Mouse (Mus musculus): ENCODE measurements around the gene Cox6b2. TPM values are rescaled to one million over a fixed set of nuclear protein-coding genes. Genes with fewer than 3 reads are reported as not detected.

Gene Cox6b2
- polyA plus RNA-seq, 1 experiment = 62.2 TPM

GRCm38 (mm10) chr7:4725169-4725568, 27.7 kb downstream of the Cox6b2 start, which contains the start of gene Tmem150b:
Gene Tmem150b (minus strand): TSS chr7:4725249.
- no peak for TF ChIP-seq CTCF (IDR thresholded peaks at IDR 0.05; ENCODE audit: borderline replicate concordance, insufficient read depth, low read length)
- no peak for TF ChIP-seq POLR2A (IDR thresholded peaks at IDR 0.05; ENCODE audit: low read depth, low read length)
- Histone ChIP-seq H3K4me1 (ENCODE audit: control insufficient read depth, insufficient read depth, low read length) (no peaks in the 10 kb centered on the region), H3K27ac (ENCODE audit: insufficient read depth, low read length) (no peak within 1 kb of the TSS), H3K4me3 (ENCODE audit: insufficient read depth, low read length) (no peak within 1 kb of the TSS)

DNA sequence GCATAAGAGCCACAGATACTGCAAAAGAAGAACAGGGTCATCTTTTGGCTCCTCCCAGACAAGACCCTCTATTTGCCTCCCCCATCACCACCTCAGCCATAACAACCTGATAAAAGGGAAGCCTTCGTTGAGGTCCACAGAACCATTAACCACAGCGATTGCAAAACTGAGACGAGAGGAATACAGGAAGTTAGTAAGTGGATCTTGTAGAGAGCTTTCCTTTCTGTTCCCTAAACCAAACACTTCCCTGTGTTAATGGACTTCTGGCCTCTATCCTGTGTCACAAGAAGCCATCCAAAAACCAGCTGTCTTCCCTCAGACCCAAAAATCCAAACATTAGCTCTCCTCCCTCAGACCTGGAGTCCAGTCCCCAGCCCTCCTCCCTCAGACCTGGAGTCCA, 28.5 kb downstream of the Cox6b2 start:
- TF ChIP-seq CTCF (IDR thresholded peaks at IDR 0.05; ENCODE audit: borderline replicate concordance, insufficient read depth, low read length) = no peak
- no peak for TF ChIP-seq POLR2A (IDR thresholded peaks at IDR 0.05; ENCODE audit: low read depth, low read length)

DNA sequence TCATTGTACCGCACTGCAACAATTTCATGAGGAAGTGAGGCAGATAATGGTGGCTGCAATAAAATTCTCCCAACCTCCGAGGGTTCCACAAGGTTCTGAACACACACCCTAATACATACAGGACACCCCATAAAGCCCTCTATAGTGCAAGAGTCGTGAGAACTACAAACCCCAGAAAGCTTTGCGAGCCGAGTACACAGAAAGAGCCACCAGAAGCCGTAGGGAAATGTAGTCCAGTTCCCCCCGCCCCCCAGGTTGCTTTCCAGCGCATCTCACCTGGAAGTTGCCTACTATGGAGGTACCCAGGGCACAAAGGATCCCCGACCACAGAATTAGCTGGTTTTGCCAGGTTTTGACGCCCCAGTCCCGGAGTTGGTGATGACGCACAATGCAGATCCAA, 29.4 kb downstream of the Cox6b2 start:
- Histone ChIP-seq H3K4me1 (ENCODE audit: control insufficient read depth, insufficient read depth, low read length) (no peaks in the 10 kb centered on the region), H3K27ac (ENCODE audit: insufficient read depth, low read length) (no peak overlapping the region), H3K4me3 (ENCODE audit: insufficient read depth, low read length) (no peak overlapping the region)
- no peak for TF ChIP-seq CTCF (IDR thresholded peaks at IDR 0.05; ENCODE audit: borderline replicate concordance, insufficient read depth, low read length)

More for the DNA sequence above, 28.5 kb downstream of the Cox6b2 start:
- Histone ChIP-seq H3K4me3 (ENCODE audit: insufficient read depth, low read length) (no peak overlapping the region), H3K4me1 (ENCODE audit: control insufficient read depth, insufficient read depth, low read length) (no peaks in the 10 kb centered on the region), H3K27ac (ENCODE audit: insufficient read depth, low read length) (no peak overlapping the region)

GRCm38 (mm10) chr7:4719276-4719675, 33.6 kb downstream of the Cox6b2 start:
- no peak overlapping the region for H3K4me3 ChIP-seq (ENCODE audit: insufficient read depth, low read length)
- no peak for TF ChIP-seq CTCF (IDR thresholded peaks at IDR 0.05; ENCODE audit: borderline replicate concordance, insufficient read depth, low read length)
- TF ChIP-seq POLR2A (IDR thresholded peaks at IDR 0.05; ENCODE audit: low read depth, low read length) = no peak
- H3K27ac ChIP-seq (ENCODE audit: insufficient read depth, low read length) = no peak overlapping the region
- no peaks in the 10 kb centered on the region for H3K4me1 ChIP-seq (ENCODE audit: control insufficient read depth, insufficient read depth, low read length)

- H3K4me1 ChIP-seq (ENCODE audit: control insufficient read depth, insufficient read depth, low read length) = no peaks in the 10 kb centered on the region
- no peak overlapping the region for H3K27ac ChIP-seq (ENCODE audit: insufficient read depth, low read length)
- no peak overlapping the region for H3K4me3 ChIP-seq (ENCODE audit: insufficient read depth, low read length)
- no peak for TF ChIP-seq POLR2A (IDR thresholded peaks at IDR 0.05; ENCODE audit: low read depth, low read length)
- TF ChIP-seq CTCF (IDR thresholded peaks at IDR 0.05; ENCODE audit: borderline replicate concordance, insufficient read depth, low read length) = no peak
Measured at GRCm38 (mm10) chr7:4716955-4717354, 35.9 kb downstream of the Cox6b2 start.

GRCm38 (mm10) chr7:4712594-4712993, 40.3 kb downstream of the Cox6b2 start:
- Histone ChIP-seq H3K27ac (ENCODE audit: insufficient read depth, low read length) (no peak overlapping the region), H3K4me3 (ENCODE audit: insufficient read depth, low read length) (no peak overlapping the region), H3K4me1 (ENCODE audit: control insufficient read depth, insufficient read depth, low read length) (no peaks in the 10 kb centered on the region)
- TF ChIP-seq CTCF (IDR thresholded peaks at IDR 0.05; ENCODE audit: borderline replicate concordance, insufficient read depth, low read length) (no peak), POLR2A (IDR thresholded peaks at IDR 0.05; ENCODE audit: low read depth, low read length) (no peak)

DNA sequence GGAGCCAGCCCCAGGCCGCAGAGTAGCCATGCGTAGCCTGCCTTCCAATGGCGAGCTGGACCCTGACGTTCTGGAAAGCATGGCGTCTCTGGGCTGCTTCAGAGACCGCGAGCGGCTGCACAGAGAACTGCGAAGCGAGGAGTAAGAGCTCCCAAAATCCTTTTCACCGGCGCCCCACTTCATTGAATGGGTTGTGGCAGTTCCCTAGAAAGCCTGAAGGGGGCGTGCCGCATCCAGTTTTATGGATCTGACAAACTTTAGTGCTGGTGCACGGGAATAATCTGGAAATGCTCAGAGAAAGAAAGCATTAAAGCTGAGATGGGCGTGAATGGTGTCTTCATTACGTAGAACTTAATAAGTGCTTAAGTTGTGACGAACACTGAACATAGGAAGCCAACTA, 47.8 kb downstream of the Cox6b2 start:
- Histone ChIP-seq H3K27ac (ENCODE audit: insufficient read depth, low read length) (no peak overlapping the region), H3K4me1 (ENCODE audit: control insufficient read depth, insufficient read depth, low read length) (no peaks in the 10 kb centered on the region), H3K4me3 (ENCODE audit: insufficient read depth, low read length) (no peak overlapping the region)
- TF ChIP-seq CTCF (IDR thresholded peaks at IDR 0.05; ENCODE audit: borderline replicate concordance, insufficient read depth, low read length) (no peak), POLR2A (IDR thresholded peaks at IDR 0.05; ENCODE audit: low read depth, low read length) (no peak)

- Histone ChIP-seq H3K27ac (ENCODE audit: insufficient read depth, low read length) (no peak overlapping the region), H3K4me3 (ENCODE audit: insufficient read depth, low read length) (no peak overlapping the region), H3K4me1 (ENCODE audit: control insufficient read depth, insufficient read depth, low read length) (no peaks in the 10 kb centered on the region)
- no peak for TF ChIP-seq CTCF (IDR thresholded peaks at IDR 0.05; ENCODE audit: borderline replicate concordance, insufficient read depth, low read length)
Measured at GRCm38 (mm10) chr7:4703195-4703594, 49.7 kb downstream of the Cox6b2 start.

- Histone ChIP-seq H3K4me1 (ENCODE audit: control insufficient read depth, insufficient read depth, low read length) (no peaks in the 10 kb centered on the region), H3K4me3 (ENCODE audit: insufficient read depth, low read length) (no peak overlapping the region), H3K27ac (ENCODE audit: insufficient read depth, low read length) (no peak overlapping the region)
- TF ChIP-seq CTCF (IDR thresholded peaks at IDR 0.05; ENCODE audit: borderline replicate concordance, insufficient read depth, low read length) (no peak), POLR2A (IDR thresholded peaks at IDR 0.05; ENCODE audit: low read depth, low read length) (no peak)
Measured at GRCm38 (mm10) chr7:4702334-4702733, 50.6 kb downstream of the Cox6b2 start.

Other genes starting within 250 kb of the Cox6b2 start
- 1.4 and 1.7 TPM in 2 replicates for gene Tnnt1, start 236.7 kb downstream of the Cox6b2 start, polyA plus RNA-seq (2011; ENCODE audit: insufficient read length, low read depth, missing spikeins)
- gene Tnni3, start 228.9 kb downstream of the Cox6b2 start, polyA plus RNA-seq (2011; ENCODE audit: insufficient read length, low read depth, missing spikeins) = 1.2 and 4.0 TPM in 2 replicates
- gene Dnaaf3, start 220.6 kb downstream of the Cox6b2 start, polyA plus RNA-seq (2011; ENCODE audit: insufficient read length, low read depth, missing spikeins) = 2.2 and 3.2 TPM in 2 replicates
- gene Syt5, start 205.6 kb downstream of the Cox6b2 start, polyA plus RNA-seq (2011; ENCODE audit: insufficient read length, low read depth, missing spikeins) = 1.7 and 2.3 TPM in 2 replicates
- gene Ptprh, start 149.1 kb downstream of the Cox6b2 start, polyA plus RNA-seq (2011; ENCODE audit: insufficient read length, low read depth, missing spikeins) = not detected in 2 replicates
- 2.7 and 4.7 TPM in 2 replicates for gene Tmem86b, start 121.7 kb downstream of the Cox6b2 start, polyA plus RNA-seq (2011; ENCODE audit: insufficient read length, low read depth, missing spikeins)
- 47.6 and 60.3 TPM in 2 replicates for gene Ppp6r1, start 94.1 kb downstream of the Cox6b2 start, polyA plus RNA-seq (2011; ENCODE audit: insufficient read length, low read depth, missing spikeins)
- 31.3 and 32.1 TPM in 2 replicates for gene Hspbp1, start 68.0 kb downstream of the Cox6b2 start, polyA plus RNA-seq (2011; ENCODE audit: insufficient read length, low read depth, missing spikeins)
- 11.3 and 15.1 TPM in 2 replicates for gene Brsk1, start 62.5 kb downstream of the Cox6b2 start, polyA plus RNA-seq (2011; ENCODE audit: insufficient read length, low read depth, missing spikeins)
- gene Tmem150b, start 27.8 kb downstream of the Cox6b2 start, polyA plus RNA-seq (2011; ENCODE audit: insufficient read length, low read depth, missing spikeins) = not detected in 2 replicates
- 15.9 and 18.3 TPM in 2 replicates for gene Kmt5c, start 13.0 kb downstream of the Cox6b2 start, polyA plus RNA-seq (2011; ENCODE audit: insufficient read length, low read depth, missing spikeins)
- not detected in 2 replicates for gene Fam71e2, start 18.2 kb upstream of the Cox6b2 start, polyA plus RNA-seq (2011; ENCODE audit: insufficient read length, low read depth, missing spikeins)
- gene Il11, start 29.8 kb upstream of the Cox6b2 start, polyA plus RNA-seq (2011; ENCODE audit: insufficient read length, low read depth, missing spikeins) = 3.3 and 7.8 TPM in 2 replicates
- gene Tmem190, start 29.8 kb upstream of the Cox6b2 start, polyA plus RNA-seq (2011; ENCODE audit: insufficient read length, low read depth, missing spikeins) = not detected in 2 replicates
- gene Tmem238, start 36.6 kb upstream of the Cox6b2 start, polyA plus RNA-seq (2011; ENCODE audit: insufficient read length, low read depth, missing spikeins) = 4.3 and 5.3 TPM in 2 replicates
- 404 and 438 TPM in 2 replicates for gene Rpl28, start 39.8 kb upstream of the Cox6b2 start, polyA plus RNA-seq (2011; ENCODE audit: insufficient read length, low read depth, missing spikeins)
- 172 and 191 TPM in 2 replicates for gene Ube2s, start 59.5 kb upstream of the Cox6b2 start, polyA plus RNA-seq (2011; ENCODE audit: insufficient read length, low read depth, missing spikeins)
- gene Shisa7, start 91.6 kb upstream of the Cox6b2 start, polyA plus RNA-seq (2011; ENCODE audit: insufficient read length, low read depth, missing spikeins) = not detected in 2 replicates
- gene Isoc2b, start 117.2 kb upstream of the Cox6b2 start, polyA plus RNA-seq (2011; ENCODE audit: insufficient read length, low read depth, missing spikeins) = 10.8 and 13.3 TPM in 2 replicates
- 9.3 and 11.2 TPM in 2 replicates for gene Isoc2a, start 124.1 kb upstream of the Cox6b2 start, polyA plus RNA-seq (2011; ENCODE audit: insufficient read length, low read depth, missing spikeins)
- gene Gm36210, start 153.4 kb upstream of the Cox6b2 start, polyA plus RNA-seq (2011; ENCODE audit: insufficient read length, low read depth, missing spikeins) = not detected in 2 replicates
- gene Zfp628, start 162.1 kb upstream of the Cox6b2 start, polyA plus RNA-seq (2011; ENCODE audit: insufficient read length, low read depth, missing spikeins) = 5.2 and 6.3 TPM in 2 replicates
- gene Nat14, start 168.9 kb upstream of the Cox6b2 start, polyA plus RNA-seq (2011; ENCODE audit: insufficient read length, low read depth, missing spikeins) = 4.7 and 5.5 TPM in 2 replicates
- gene Ssc5d, start 172.7 kb upstream of the Cox6b2 start, polyA plus RNA-seq (2011; ENCODE audit: insufficient read length, low read depth, missing spikeins) = 24.1 and 29.8 TPM in 2 replicates
- gene Sbk2, start 211.3 kb upstream of the Cox6b2 start, polyA plus RNA-seq (2011; ENCODE audit: insufficient read length, low read depth, missing spikeins) = not detected in 2 replicates
- gene Sbk3, start 218.1 kb upstream of the Cox6b2 start, polyA plus RNA-seq (2011; ENCODE audit: insufficient read length, low read depth, missing spikeins) = not detected in 2 replicates
- 11.0 and 15.6 TPM in 2 replicates for gene Zfp579, start 243.1 kb upstream of the Cox6b2 start, polyA plus RNA-seq (2011; ENCODE audit: insufficient read length, low read depth, missing spikeins)